Mouse (Mus musculus) cerebellum, adult 9-11 months (tissue): ENCODE measurements around the gene Ppfia1.

Source experiments
- DNase-seq: peaks from one replicate; pipeline ENCODE4 v3.0.0; 2022

Ppfia1 gene

GRCm38 (mm10) chr7:144553237-144554122, at the start of gene Ppfia1:
Gene Ppfia1, minus strand, starts transcription at chr7:144553729.
- DNase-seq, result peak; percentile 99

GRCm38 (mm10) chr7:144600333-144600900, 46.9 kb upstream of the Ppfia1 start:
- no peak for DNase-seq

DNA sequence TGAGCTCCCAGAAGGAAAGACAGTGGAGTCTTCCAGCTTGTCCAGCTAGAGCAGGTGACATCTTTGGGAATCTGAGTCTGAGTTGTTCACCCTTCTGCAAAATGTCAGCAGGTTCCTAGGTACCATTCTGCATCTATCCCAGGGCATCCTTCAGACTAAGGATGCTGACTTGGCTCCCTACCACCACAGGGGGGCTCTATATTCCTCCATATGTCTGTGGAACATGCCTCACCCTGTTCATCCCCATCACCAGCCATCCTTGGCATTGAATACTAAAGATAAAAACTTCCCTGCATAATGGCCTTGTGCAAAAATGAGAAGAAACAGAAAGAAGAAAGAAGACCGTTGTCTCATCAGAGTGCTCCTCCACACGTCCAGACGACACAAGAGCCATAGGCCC, 36.0 kb upstream of the Ppfia1 start:
- DNase-seq, result no peak

DNA sequence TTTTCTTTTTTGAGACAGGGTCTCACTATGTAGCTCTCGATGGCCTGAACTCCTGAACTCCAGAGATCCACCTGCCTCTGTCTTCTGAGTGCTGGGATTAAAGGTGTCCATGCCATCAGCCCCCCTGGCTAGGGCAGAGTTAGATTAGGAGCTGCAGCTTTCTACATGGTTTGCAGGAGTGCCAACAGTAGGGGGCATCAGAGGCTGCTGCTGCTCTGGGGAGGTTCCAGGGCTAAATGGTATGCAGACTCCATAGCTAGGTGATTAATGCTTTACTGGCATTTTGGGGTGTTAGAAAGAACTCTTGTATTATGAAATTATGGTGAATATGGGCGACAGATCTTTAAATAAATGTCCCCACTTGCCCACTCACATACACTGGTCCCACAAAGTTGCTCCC, 33.8 kb upstream of the Ppfia1 start:
- DNase-seq, result no peak

DNA sequence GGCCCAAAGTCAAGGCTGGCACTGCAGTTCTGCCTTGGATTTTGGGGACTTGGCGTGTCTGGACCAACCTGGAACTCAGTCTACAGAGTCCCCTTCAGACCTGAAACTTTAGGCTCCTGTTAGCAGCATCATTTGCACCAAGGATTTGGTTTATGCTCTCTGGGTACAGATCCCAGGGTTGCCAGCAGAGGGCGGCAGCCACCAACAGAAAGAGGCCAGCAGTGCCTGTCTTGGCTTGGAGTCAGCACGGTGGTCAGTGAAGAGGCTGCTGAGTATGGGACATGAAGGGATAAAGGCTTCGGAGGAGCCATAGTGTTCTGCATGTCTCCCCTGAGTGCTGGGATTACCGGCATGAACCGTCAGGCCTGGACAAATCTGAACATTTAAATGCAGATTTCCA, 32.1 kb upstream of the Ppfia1 start:
- peak; percentile 41 for DNase-seq

DNA sequence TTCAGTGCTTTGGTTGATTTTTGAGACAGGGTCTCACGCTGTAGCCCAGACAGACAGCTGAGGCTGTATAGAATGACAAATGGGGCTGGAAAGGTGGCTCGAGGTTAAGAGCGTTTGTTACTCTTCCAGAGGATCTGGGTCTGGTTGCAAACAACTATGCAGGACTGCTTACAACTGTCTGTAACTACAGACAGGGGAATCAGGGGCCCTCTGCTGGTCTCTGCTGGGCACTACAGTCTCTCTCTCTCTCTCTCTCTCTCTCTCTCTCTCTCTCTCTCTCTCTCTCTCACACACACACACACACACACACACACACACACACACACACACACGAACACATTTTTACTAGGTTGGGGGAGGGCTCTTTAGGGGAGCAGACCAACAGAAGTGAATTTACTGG, 30.1 kb upstream of the Ppfia1 start:
- DNase-seq, result peak; percentile 54

- DNase-seq, result peak; percentile 92
Observed at GRCm38 (mm10) chr7:144582284-144582980, 28.9 kb upstream of the Ppfia1 start, which contains the start of gene Fadd. Gene Fadd, minus strand, starts transcription at chr7:144582463.

GRCm38 (mm10) chr7:144581559-144582283, 28.2 kb upstream of the Ppfia1 start:
- DNase-seq, result peak; percentile 73

DNA sequence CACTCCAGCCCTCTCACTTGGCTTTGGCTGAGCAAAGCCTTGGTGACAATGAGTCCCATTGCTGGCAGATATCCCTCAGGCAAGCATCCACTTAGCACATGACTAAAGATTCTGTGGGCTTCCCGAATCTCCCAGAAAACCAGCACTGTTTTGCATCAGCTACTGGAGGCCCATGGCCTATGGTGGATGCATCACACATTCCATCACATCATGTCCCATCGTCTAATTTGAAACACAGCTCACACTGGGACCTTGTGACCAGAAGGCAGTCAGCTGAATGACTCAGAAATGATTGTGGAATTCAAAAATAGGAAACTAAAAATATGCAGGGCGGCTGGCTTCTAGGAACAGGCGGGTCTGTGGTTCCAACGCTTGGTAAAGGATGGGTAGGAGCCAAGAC, 24.3 kb upstream of the Ppfia1 start:
- DNase-seq, result no peak

GRCm38 (mm10) chr7:144572234-144572633, 18.7 kb upstream of the Ppfia1 start:
- DNase-seq, result no peak

GRCm38 (mm10) chr7:144571598-144571997, 18.1 kb upstream of the Ppfia1 start:
- DNase-seq, result no peak

GRCm38 (mm10) chr7:144569428-144569827, 15.9 kb upstream of the Ppfia1 start:
- DNase-seq, result no peak

DNA sequence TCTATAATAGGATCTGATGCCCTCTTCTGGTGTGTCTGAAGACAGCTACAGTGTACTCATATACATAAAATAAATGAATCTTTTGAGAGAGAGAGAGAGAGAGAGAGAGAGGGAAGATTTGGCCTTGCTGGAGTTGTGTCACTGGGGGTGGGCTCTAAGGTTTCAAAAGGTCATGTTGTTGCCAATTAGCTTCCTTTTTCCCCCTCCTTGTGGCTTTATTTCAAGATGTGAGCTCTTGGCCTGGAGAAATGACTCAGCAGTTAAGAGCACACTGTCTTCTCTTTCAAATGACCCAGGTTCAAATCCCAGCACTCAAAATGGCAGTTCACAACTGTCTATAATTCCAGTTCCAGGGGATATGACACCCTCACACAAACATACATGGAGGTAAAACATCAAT, 14.6 kb upstream of the Ppfia1 start:
- DNase-seq, result no peak

- DNase-seq, result no peak
Observed at GRCm38 (mm10) chr7:144566921-144567682, 13.6 kb upstream of the Ppfia1 start.

- DNase-seq, result peak; percentile 47
Observed at GRCm38 (mm10) chr7:144563456-144564155, 10.1 kb upstream of the Ppfia1 start.

DNA sequence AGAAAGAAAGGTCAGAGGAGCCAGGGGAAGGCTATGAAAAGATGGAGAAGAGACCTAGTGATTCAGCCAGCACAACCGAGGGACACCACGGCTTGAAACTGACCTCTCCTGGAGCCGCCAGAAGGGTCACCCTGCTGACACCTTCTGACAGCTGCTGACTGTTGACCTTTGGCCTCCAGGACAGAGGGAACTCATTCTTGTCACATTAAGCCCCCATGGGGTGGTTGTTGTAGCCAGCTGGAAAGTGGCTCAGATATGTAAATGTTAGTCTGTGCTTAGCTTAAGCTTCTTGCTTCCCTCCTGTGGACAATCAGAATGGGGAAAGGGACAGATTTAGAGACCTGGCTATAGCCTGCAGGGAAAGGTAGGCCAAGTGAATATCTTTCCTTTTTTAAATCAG, 8.5 kb upstream of the Ppfia1 start:
- DNase-seq, result no peak

- DNase-seq, result no peak
Observed at GRCm38 (mm10) chr7:144560594-144560993, 7.1 kb upstream of the Ppfia1 start.

DNA sequence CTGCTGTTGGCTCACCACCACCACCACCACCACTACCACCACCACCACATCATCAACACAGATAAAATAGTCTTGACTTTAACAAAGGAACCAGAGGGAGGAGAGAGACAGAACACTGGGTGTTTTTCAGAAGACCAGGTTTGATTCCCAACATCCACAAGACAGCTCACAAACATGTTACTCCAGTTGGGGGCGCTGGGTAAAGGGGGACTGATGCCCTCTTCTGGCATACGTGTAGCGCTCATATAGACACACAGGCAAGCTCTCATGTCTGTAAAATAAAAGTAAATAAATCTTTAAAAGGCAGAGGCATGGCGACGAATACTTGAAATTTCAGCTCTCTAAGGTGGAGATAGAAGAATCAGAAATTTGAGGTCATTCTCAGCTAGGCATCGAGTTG, 5.0 kb upstream of the Ppfia1 start:
- DNase-seq, result no peak

DNA sequence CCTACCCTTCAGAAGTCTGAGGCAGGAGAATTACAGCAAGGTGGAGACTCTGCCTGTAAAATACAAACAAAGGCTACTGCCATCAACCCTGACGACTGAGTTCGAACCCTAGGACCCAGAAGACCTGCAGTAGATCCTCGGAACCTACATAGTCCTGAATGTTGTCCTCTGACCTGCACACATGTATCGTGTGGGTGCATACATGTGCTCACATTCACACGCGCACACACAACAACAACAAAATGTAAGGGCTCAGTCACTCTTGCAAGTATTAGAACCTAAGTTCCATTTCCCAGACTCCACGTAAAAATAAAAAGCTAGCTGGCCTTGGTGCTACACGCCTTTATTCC, 569 bp upstream of the Ppfia1 start:
- no peak for DNase-seq

DNA sequence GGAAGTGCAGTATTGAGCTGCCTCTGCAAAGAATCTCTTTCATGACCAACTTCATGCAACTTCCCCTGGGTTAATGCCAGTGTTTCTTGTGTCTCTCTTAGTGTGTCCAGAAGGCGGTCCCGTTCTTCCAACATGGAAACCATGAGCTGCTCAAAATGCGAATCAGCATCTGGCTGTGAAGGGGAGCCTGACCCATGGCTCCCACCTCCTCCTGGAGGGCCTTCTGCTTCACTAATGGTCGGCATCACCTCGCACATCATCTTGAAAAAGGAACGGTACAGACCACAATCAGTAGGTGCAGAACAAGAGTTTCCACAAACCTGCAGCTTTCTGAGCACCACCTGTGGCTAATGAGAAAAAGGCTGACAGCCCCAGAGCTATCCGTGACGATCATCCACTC, 1.3 kb downstream of the Ppfia1 start:
- no peak for DNase-seq

DNA sequence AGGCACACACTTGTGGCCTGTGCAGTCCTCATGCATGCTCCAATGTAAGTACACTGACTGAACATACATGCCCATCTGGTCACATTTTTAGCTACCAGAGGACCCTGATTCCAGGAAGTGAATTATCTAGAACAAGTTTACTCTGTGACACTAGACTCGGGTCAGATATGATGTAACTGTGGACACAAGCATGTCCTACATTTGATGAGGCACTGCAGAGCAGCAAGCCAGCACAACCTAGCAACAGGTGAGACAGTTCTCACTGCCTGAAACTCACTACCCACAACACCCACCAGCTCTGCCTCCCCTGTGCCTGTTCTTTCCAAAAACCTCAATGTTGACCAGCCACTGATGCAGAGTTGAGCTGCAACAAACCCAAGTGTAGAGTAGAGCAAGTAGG, 2.7 kb downstream of the Ppfia1 start:
- DNase-seq, result peak; percentile 46
